Mouse (Mus musculus) limb, embryonic 14.5 days (tissue): ENCODE measurements around the gene Ociad2. TPM values are rescaled to one million over a fixed set of nuclear protein-coding genes. Genes with fewer than 3 reads are reported as not detected.

Experiments
- ATAC-seq: fragments of 200-750 bp; cut with Nextera tagmentation; 2 replicates; pipeline ENCODE4 v1.8.0; 2017; ENCODE audit warnings: low read depth, moderate number of reproducible peaks, moderate TSS enrichment; ENCODE audit not compliant: low FRiP score
- DNase-seq: peaks from one replicate; pipeline ENCODE4 v3.0.0-alpha.2; 2015; ENCODE audit warnings: low spot score
- H3K27ac ChIP-seq: fragments of 300-500 bp; sonication (generic); replicated peaks from 2 replicates; pipeline ENCODE4 v1.5.1; 2014; ENCODE audit warnings: low read depth, mild to moderate bottlenecking, low read length, moderate library complexity, mixed read lengths
- H3K27me3 ChIP-seq: fragments of 300-500 bp; sonication (generic); 2 replicates; pipeline ENCODE4 v1.6.1; 2014; ENCODE audit warnings: low read length, mixed read lengths; ENCODE audit not compliant: control insufficient read depth, insufficient read depth
- H3K36me3 ChIP-seq: fragments of 300-500 bp; sonication (generic); 2 replicates; pipeline ENCODE4 v1.6.1; 2014; ENCODE audit warnings: mild to moderate bottlenecking, low read length, moderate library complexity, mixed read lengths; ENCODE audit not compliant: control insufficient read depth, insufficient read depth
- H3K4me1 ChIP-seq: fragments of 300-500 bp; sonication (generic); 2 replicates; pipeline ENCODE4 v1.6.1; 2014; ENCODE audit warnings: antibody characterized with exemption, low read length, mixed read lengths; ENCODE audit not compliant: control insufficient read depth, insufficient read depth
- H3K4me2 ChIP-seq: fragments of 300-500 bp; sonication (generic); replicated peaks from 2 replicates; pipeline ENCODE4 v1.6.1; 2014; ENCODE audit warnings: low read depth, mild to moderate bottlenecking, low read length, moderate library complexity; ENCODE audit not compliant: severe bottlenecking
- H3K4me3 ChIP-seq: fragments of 300-500 bp; sonication (generic); replicated peaks from 2 replicates; pipeline ENCODE4 v1.5.1; 2014; ENCODE audit warnings: low read length
- H3K9ac ChIP-seq: fragments of 300-500 bp; sonication (generic); 2 replicates; pipeline ENCODE4 v1.6.1; 2014; ENCODE audit warnings: mild to moderate bottlenecking, low read depth, low read length, moderate library complexity; ENCODE audit not compliant: severe bottlenecking
- H3K9me3 ChIP-seq: fragments of 300-500 bp; sonication (generic); 2 replicates; pipeline ENCODE4 v1.6.1; 2016; ENCODE audit warnings: low read length; ENCODE audit not compliant: control insufficient read depth
- POLR2A ChIP-seq: fragments of 200-500 bp; IDR thresholded peaks from 2 replicates; pipeline ENCODE4 v1.8.0; 2012; ENCODE audit warnings: inconsistent platforms, mild to moderate bottlenecking, moderate library complexity, borderline replicate concordance; ENCODE audit not compliant: insufficient read depth, insufficient read length; ENCODE audit errors: extremely low read depth
- WGBS: fragments of 180-500 bp; shearing (Covaris S2); extraction: QIAGEN DNeasy Blood & Tissue Kit; methylation state at CpG from one replicate; pipeline ENCODE4 v1.1.7; 2014; 5-methylcytosine and 5-hydroxymethylcytosine counted together
- polyA plus RNA-seq, 2 experiments: library from polyadenylated mRNA; depleted of rRNA in 1 of 2; stranded (reverse) in 1 of 2; unstranded in 1 of 2; fragments of >200 nt; fragmentation: Nextera tagmentation in 1 of 2; extraction: Ambion mirVana in 1 of 2; gene quantifications; 2 replicates each; pipeline versions ENCODE4 v1.2.1 to v1.2.3; 2012 to 2014

Ociad2 gene
- 2.4 and 3.1 TPM in 2 replicates for polyA plus RNA-seq (2012; rRNA removed)
- 12.8 and 13.1 TPM in 2 replicates for polyA plus RNA-seq (2014; fragmentation: Nextera tagmentation; extraction: Ambion mirVana)

DNA sequence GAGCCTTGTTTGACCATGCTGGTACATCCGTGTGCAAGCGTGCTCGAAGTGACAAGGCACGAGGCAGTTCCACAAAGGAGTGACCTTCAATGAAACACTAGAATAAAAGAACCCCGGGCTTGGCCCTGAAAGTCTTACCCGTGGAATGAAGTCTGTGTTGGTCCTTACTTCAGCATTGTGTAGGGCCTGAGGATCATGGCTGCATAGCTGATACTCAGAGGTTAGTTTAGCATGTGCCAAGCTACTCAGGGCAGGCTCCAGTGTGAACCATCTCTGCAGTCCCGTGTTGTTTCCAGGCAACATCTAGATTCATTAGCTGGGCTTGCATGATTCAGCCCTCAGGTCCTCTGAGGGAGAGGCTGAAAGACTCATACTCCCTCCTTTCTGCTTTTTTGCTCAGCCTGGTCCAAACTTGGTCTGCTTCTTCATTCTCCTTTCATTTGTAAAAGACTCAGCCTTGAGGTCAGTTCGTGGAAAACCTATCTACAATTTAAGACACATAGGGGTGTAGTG lies at the start of gene Ociad2:
Ociad2 (minus strand) TSS at position 306 of the 513 bp plus-strand sequence.
- 0 out of 2 replicates have a peak, but pooled peaks cover 5% of the 10 kb centered on the region for H3K4me1 ChIP-seq
- DNase-seq, result no peak
- no peaks in the 10 kb centered on the region for H3K36me3 ChIP-seq
- H3K9me3 ChIP-seq, result no peaks in the 10 kb centered on the region
- H3K27me3 ChIP-seq, result no peaks in the 10 kb centered on the region
- no peak within 1 kb of the TSS for H3K4me2 ChIP-seq
- 82% methylated on average over 8 of the region's 8 CpGs for WGBS
- no peak within 1 kb of the TSS for H3K9ac ChIP-seq
- no peak within 1 kb of the TSS for H3K27ac ChIP-seq
- H3K4me3 ChIP-seq, result no peak within 1 kb of the TSS
- no peak for TF ChIP-seq POLR2A
- no peak for ATAC-seq

GRCm38 (mm10) chr5:73383647-73383970 lies 42.8 kb upstream of the Ociad2 start:
- TF ChIP-seq POLR2A, result no peak
- H3K9ac ChIP-seq, result no peak overlapping the region
- H3K9me3 ChIP-seq, result no peaks in the 10 kb centered on the region
- H3K4me3 ChIP-seq, result no peak overlapping the region
- H3K4me1 ChIP-seq, result no peaks in the 10 kb centered on the region
- ATAC-seq (no peak), DNase-seq (no peak)
- H3K27ac ChIP-seq, result no peak overlapping the region
- H3K27me3 ChIP-seq, result no peaks in the 10 kb centered on the region
- no peak overlapping the region for H3K4me2 ChIP-seq
- WGBS, result 72% methylated on average over 4 of the region's 4 CpGs
- H3K36me3 ChIP-seq, result no peaks in the 10 kb centered on the region

DNA sequence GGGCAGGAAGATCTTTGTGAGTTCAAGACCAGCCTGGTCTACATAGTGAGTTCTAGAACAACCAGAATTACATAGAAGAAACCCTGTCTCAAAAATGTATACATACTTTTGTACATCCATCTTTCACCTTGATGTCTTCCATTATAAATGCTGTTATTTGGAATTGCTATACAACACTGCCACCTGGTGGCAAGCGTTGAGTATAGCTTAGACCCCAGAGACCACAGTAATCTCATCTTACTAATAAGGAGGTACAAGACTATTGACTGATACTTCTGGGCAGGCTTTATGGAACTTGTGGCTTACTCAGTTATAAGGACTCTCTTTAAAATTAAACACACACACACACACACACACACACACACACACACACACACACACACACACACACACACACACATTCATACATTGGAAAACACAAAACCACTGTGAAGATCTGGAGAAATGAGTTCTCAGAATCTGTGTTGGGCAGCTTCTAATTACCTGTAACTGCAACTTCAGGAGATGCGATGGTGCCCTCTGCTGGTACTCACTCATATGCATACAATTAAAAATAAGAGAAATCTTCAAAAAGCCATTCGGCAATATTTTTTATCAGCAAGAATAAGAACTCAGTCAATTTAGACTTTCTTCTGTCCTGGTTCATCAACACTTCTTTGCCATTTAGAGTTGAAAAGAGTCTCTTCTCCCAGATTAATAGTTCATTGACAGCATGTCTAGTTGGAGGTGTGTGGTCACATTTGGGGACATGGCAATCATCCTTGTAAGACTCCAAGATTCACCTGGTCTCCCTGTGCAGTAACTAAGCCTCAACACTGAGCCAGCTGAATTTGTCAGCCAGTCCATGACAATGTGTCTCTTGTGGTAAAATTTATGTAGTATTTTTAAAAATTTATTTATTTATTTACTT lies 42.2 kb upstream of the Ociad2 start:
- Histone ChIP-seq H3K4me2 (no peak overlapping the region), H3K4me3 (no peak overlapping the region), H3K9me3 (no peaks in the 10 kb centered on the region), H3K27ac (no peak overlapping the region), H3K9ac (no peak overlapping the region), H3K27me3 (no peaks in the 10 kb centered on the region), H3K36me3 (no peaks in the 10 kb centered on the region), H3K4me1 (no peaks in the 10 kb centered on the region)
- peak; percentile 66 for DNase-seq
- no peak for TF ChIP-seq POLR2A
- peak; percentile 29; the same call in 1 of the 2 replicates for ATAC-seq
- WGBS, result 33% methylated on average over 3 of the region's 3 CpGs

GRCm38 (mm10) chr5:73381976-73382540 lies 41.2 kb upstream of the Ociad2 start:
- no peak overlapping the region for H3K9ac ChIP-seq
- 80% methylated on average over 9 of the region's 9 CpGs for WGBS

DNA sequence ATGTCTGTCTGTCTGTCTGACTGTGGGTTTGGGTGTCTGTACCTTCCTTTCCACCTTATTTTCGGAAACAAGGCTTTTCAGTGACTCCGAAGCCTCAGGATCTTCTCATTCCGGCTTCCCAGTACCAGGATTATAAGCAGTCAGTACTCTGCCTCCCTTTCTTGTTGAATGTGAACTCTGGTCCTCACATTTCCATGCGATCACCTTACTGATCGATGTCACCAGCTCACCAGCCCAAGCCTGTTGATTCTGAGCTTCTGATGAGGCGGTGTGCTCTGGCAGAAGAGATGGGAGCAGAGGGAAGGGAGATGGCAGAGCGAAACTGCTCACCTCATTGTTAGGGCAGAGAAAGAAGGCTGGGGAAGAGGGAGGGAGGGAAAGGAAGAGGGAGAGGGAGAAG lies 40.7 kb upstream of the Ociad2 start:
- H3K4me1 ChIP-seq, result no peaks in the 10 kb centered on the region
- H3K9ac ChIP-seq, result no peak overlapping the region
- ATAC-seq (no peak), DNase-seq (no peak)
- H3K27me3 ChIP-seq, result no peaks in the 10 kb centered on the region
- WGBS, result 74% methylated on average over 7 of the region's 7 CpGs
- H3K4me3 ChIP-seq, result no peak overlapping the region
- no peaks in the 10 kb centered on the region for H3K9me3 ChIP-seq
- no peaks in the 10 kb centered on the region for H3K36me3 ChIP-seq
- H3K27ac ChIP-seq, result no peak overlapping the region
- TF ChIP-seq POLR2A, result no peak
- H3K4me2 ChIP-seq, result no peak overlapping the region

More at GRCm38 (mm10) chr5:73381976-73382540, 41.2 kb upstream of the Ociad2 start:
- H3K27ac ChIP-seq, result no peak overlapping the region
- TF ChIP-seq POLR2A, result no peak
- H3K36me3 ChIP-seq, result no peaks in the 10 kb centered on the region
- no peaks in the 10 kb centered on the region for H3K9me3 ChIP-seq
- no peak overlapping the region for H3K4me3 ChIP-seq
- ATAC-seq (no peak), DNase-seq (no peak)
- no peaks in the 10 kb centered on the region for H3K27me3 ChIP-seq
- no peak overlapping the region for H3K4me2 ChIP-seq
- no peaks in the 10 kb centered on the region for H3K4me1 ChIP-seq
